Mouse (Mus musculus): ENCODE measurements at regions not wholly inside any gene's neighbourhood (a gene's known extent, or its start where the extent isn't known, plus 50 kb on each side); places are given as distances from the start of the nearest gene placed in this dataset.

GRCm38 (mm10) chr14:13146959-13147535 lies 137.5 kb upstream of the Synpr start:
- H3K27ac ChIP-seq, result no peak overlapping the region
- WGBS, result 46% methylated on average over 4 of the region's 4 CpGs
- H3K4me2 ChIP-seq, result no peak overlapping the region
- no peaks in the 10 kb centered on the region for H3K27me3 ChIP-seq
- no peak overlapping the region for H3K4me3 ChIP-seq (replicated peaks)
- no peak overlapping the region for H3K9ac ChIP-seq
- no peak for ATAC-seq (replicated peaks; ENCODE audit: low FRiP score)
- no peaks in the 10 kb centered on the region for H3K9me3 ChIP-seq (replicated peaks)
- no peaks in the 10 kb centered on the region for H3K4me1 ChIP-seq
- no peaks in the 10 kb centered on the region for H3K36me3 ChIP-seq

GRCm38 (mm10) chr14:13149617-13150016 lies 135.0 kb upstream of the Synpr start:
- Histone ChIP-seq H3K27ac (no peak overlapping the region), H3K27me3 (no peaks in the 10 kb centered on the region), H3K4me1 (no peaks in the 10 kb centered on the region), H3K4me3 (replicated peaks) (no peak overlapping the region), H3K9me3 (replicated peaks) (no peaks in the 10 kb centered on the region), H3K36me3 (no peaks in the 10 kb centered on the region), H3K9ac (no peak overlapping the region), H3K4me2 (no peak overlapping the region)
- no peak for ATAC-seq (replicated peaks; ENCODE audit: low FRiP score)
- WGBS, result 77% methylated on average over 1 of the region's 1 CpGs

- Histone ChIP-seq H3K27me3 (no peaks in the 10 kb centered on the region), H3K4me1 (no peaks in the 10 kb centered on the region), H3K4me3 (replicated peaks) (no peak overlapping the region), H3K36me3 (no peaks in the 10 kb centered on the region), H3K9ac (no peak overlapping the region), H3K9me3 (replicated peaks) (no peaks in the 10 kb centered on the region), H3K27ac (no peak overlapping the region), H3K4me2 (no peak overlapping the region)
- WGBS, result 74% methylated on average over 1 of the region's 1 CpGs
- no peak for ATAC-seq (replicated peaks; ENCODE audit: low FRiP score)
Measured at GRCm38 (mm10) chr14:13151672-13152071, 132.9 kb upstream of the Synpr start.

GRCm38 (mm10) chr14:13176149-13176548 lies 108.4 kb upstream of the Synpr start:
- H3K27me3 ChIP-seq, result no peaks in the 10 kb centered on the region
- H3K27ac ChIP-seq, result no peak overlapping the region
- no peaks in the 10 kb centered on the region for H3K9me3 ChIP-seq (replicated peaks)
- no peak overlapping the region for H3K4me2 ChIP-seq
- H3K4me3 ChIP-seq (replicated peaks), result no peak overlapping the region
- H3K9ac ChIP-seq, result no peak overlapping the region
- ATAC-seq (replicated peaks; ENCODE audit: low FRiP score), result peak; percentile 56
- WGBS, result 16% methylated on average over 3 of the region's 3 CpGs
- no peaks in the 10 kb centered on the region for H3K4me1 ChIP-seq
- no peaks in the 10 kb centered on the region for H3K36me3 ChIP-seq

- no peak overlapping the region for H3K4me3 ChIP-seq (replicated peaks)
- H3K36me3 ChIP-seq, result no peaks in the 10 kb centered on the region
- H3K4me2 ChIP-seq, result no peak overlapping the region
- no peak overlapping the region for H3K27ac ChIP-seq
- no peaks in the 10 kb centered on the region for H3K27me3 ChIP-seq
- H3K9ac ChIP-seq, result no peak overlapping the region
- ATAC-seq (replicated peaks; ENCODE audit: low FRiP score), result no peak
- H3K4me1 ChIP-seq, result no peaks in the 10 kb centered on the region
- no peaks in the 10 kb centered on the region for H3K9me3 ChIP-seq (replicated peaks)
- WGBS, result 94% methylated on average over 1 of the region's 1 CpGs
Measured at GRCm38 (mm10) chr14:13177906-13178305, 106.7 kb upstream of the Synpr start.

GRCm38 (mm10) chr14:13190801-13191200 lies 93.8 kb upstream of the Synpr start:
- Histone ChIP-seq H3K4me3 (replicated peaks) (no peak overlapping the region), H3K4me1 (no peaks in the 10 kb centered on the region), H3K4me2 (no peak overlapping the region), H3K27ac (no peak overlapping the region), H3K36me3 (no peaks in the 10 kb centered on the region), H3K9me3 (replicated peaks) (no peaks in the 10 kb centered on the region), H3K9ac (no peak overlapping the region), H3K27me3 (no peaks in the 10 kb centered on the region)
- WGBS, result 68% methylated on average over 1 of the region's 1 CpGs
- ATAC-seq (replicated peaks; ENCODE audit: low FRiP score), result no peak

- no peak overlapping the region for H3K4me2 ChIP-seq
- no peak for ATAC-seq (replicated peaks; ENCODE audit: low FRiP score)
- no peaks in the 10 kb centered on the region for H3K27me3 ChIP-seq
- H3K9ac ChIP-seq, result no peak overlapping the region
- 79% methylated on average over 1 of the region's 1 CpGs for WGBS
- no peak overlapping the region for H3K27ac ChIP-seq
- no peaks in the 10 kb centered on the region for H3K4me1 ChIP-seq
- no peak overlapping the region for H3K4me3 ChIP-seq (replicated peaks)
- no peaks in the 10 kb centered on the region for H3K36me3 ChIP-seq
- no peaks in the 10 kb centered on the region for H3K9me3 ChIP-seq (replicated peaks)
Measured at GRCm38 (mm10) chr14:13192746-13193145, 91.8 kb upstream of the Synpr start.

- no peak overlapping the region for H3K4me3 ChIP-seq (replicated peaks)
- no peak for ATAC-seq (replicated peaks; ENCODE audit: low FRiP score)
- WGBS, result 60% methylated on average over 3 of the region's 3 CpGs
Measured at GRCm38 (mm10) chr14:13197330-13197892, 87.2 kb upstream of the Synpr start.

GRCm38 (mm10) chr14:13198491-13198890 lies 86.1 kb upstream of the Synpr start:
- H3K27me3 ChIP-seq, result no peaks in the 10 kb centered on the region
- H3K9me3 ChIP-seq (replicated peaks), result no peaks in the 10 kb centered on the region
- H3K9ac ChIP-seq, result no peak overlapping the region
- no peak overlapping the region for H3K27ac ChIP-seq
- ATAC-seq (replicated peaks; ENCODE audit: low FRiP score), result no peak
- no peak overlapping the region for H3K4me2 ChIP-seq
- no peak overlapping the region for H3K4me3 ChIP-seq (replicated peaks)
- no peaks in the 10 kb centered on the region for H3K4me1 ChIP-seq
- H3K36me3 ChIP-seq, result no peaks in the 10 kb centered on the region
- WGBS, result 28% methylated on average over 1 of the region's 1 CpGs

More at GRCm38 (mm10) chr14:13197330-13197892, 87.2 kb upstream of the Synpr start:
- Histone ChIP-seq H3K27me3 (no peaks in the 10 kb centered on the region), H3K27ac (no peak overlapping the region), H3K4me2 (no peak overlapping the region), H3K9ac (no peak overlapping the region), H3K4me1 (no peaks in the 10 kb centered on the region), H3K36me3 (no peaks in the 10 kb centered on the region), H3K9me3 (replicated peaks) (no peaks in the 10 kb centered on the region)

GRCm38 (mm10) chr14:13212658-13213057 lies 71.9 kb upstream of the Synpr start:
- no peak overlapping the region for H3K9ac ChIP-seq

More at GRCm38 (mm10) chr14:13212658-13213057, 71.9 kb upstream of the Synpr start:
- Histone ChIP-seq H3K27me3 (no peaks in the 10 kb centered on the region), H3K36me3 (no peaks in the 10 kb centered on the region), H3K4me1 (no peaks in the 10 kb centered on the region), H3K4me3 (replicated peaks) (no peak overlapping the region), H3K4me2 (no peak overlapping the region), H3K27ac (no peak overlapping the region), H3K9me3 (replicated peaks) (no peaks in the 10 kb centered on the region)
- ATAC-seq (replicated peaks; ENCODE audit: low FRiP score), result no peak
- 92% methylated on average over 1 of the region's 1 CpGs for WGBS
